Mouse (Mus musculus) cerebellum, postnatal 14 days (tissue): ENCODE measurements at regions not wholly inside any gene's neighbourhood (a gene's known extent, or its start where the extent isn't known, plus 50 kb on each side); places are given as distances from the start of the nearest gene placed in this dataset.
"Not testable (repeated sequence)": the region's sequence is repeated elsewhere in the genome, so short reads cannot be mapped to it uniquely, and the experiment has no call there.

ENCODE experiments used
- DNase-seq, 2 experiments: peaks; one replicate each; pipeline ENCODE4 v3.0.0; 2021; ENCODE audit warnings: mixed read lengths in 2 of 2

GRCm38 (mm10) chrX:76077781-76078180 is 186.3 kb upstream of the Cldn34b3 start:
- DNase-seq, result no peak

GRCm38 (mm10) chrX:76082670-76083069 is 181.4 kb upstream of the Cldn34b3 start:
- no peak for DNase-seq

- no peak for DNase-seq
Measured at GRCm38 (mm10) chrX:76110763-76111474, 153.2 kb upstream of the Cldn34b3 start.

GRCm38 (mm10) chrX:76116086-76116485 is 148.0 kb upstream of the Cldn34b3 start:
- DNase-seq, result no peak

- DNase-seq, result no peak
Measured at GRCm38 (mm10) chrX:76116562-76116961, 147.5 kb upstream of the Cldn34b3 start.

GRCm38 (mm10) chrX:76120936-76121335 is 143.2 kb upstream of the Cldn34b3 start:
- DNase-seq, result no peak

- peak; percentile 7 to 49 for DNase-seq
Measured at GRCm38 (mm10) chrX:76123355-76123754, 140.7 kb upstream of the Cldn34b3 start.

GRCm38 (mm10) chrX:76137729-76138128 is 126.4 kb upstream of the Cldn34b3 start:
- DNase-seq, result peak; percentile 1 to 33

GRCm38 (mm10) chrX:76141022-76141421 is 123.1 kb upstream of the Cldn34b3 start:
- DNase-seq, result no peak

- not testable (repeated sequence) for DNase-seq
Measured at GRCm38 (mm10) chrX:76174806-76175205, 89.3 kb upstream of the Cldn34b3 start.

- peak; percentile 51 to 56 for DNase-seq
Measured at GRCm38 (mm10) chrX:76181446-76182148, 82.5 kb upstream of the Cldn34b3 start.

- no peak for DNase-seq
Measured at GRCm38 (mm10) chrX:76200607-76201006, 63.5 kb upstream of the Cldn34b3 start.

- peak; percentile 52 to 60 for DNase-seq
Measured at GRCm38 (mm10) chrX:76201366-76201765, 62.7 kb upstream of the Cldn34b3 start.
